Mouse (Mus musculus) limb, embryonic 11.5 days (tissue): ENCODE results near the gene Ppig. TPM values are rescaled to one million over a fixed set of nuclear protein-coding genes. Genes with fewer than 3 reads are reported as not detected.
A peak's percentile ranks its signal among the peaks of the same experiment; 100 is the strongest.

ENCODE experiments used
- ATAC-seq: fragments of 200-750 bp; cut with Nextera tagmentation; 2 replicates; pipeline ENCODE4 v1.8.0; 2017; ENCODE audit warnings: low read depth; ENCODE audit not compliant: insufficient number of reproducible peaks, low FRiP score, low TSS enrichment
- DNase-seq: peaks from one replicate; pipeline ENCODE4 v3.0.0-alpha.2; 2015; ENCODE audit warnings: low spot score
- H3K27ac ChIP-seq: fragments of 300-500 bp; sonication (generic); replicated peaks from 2 replicates; pipeline ENCODE4 v1.5.1; 2014; ENCODE audit warnings: low read depth, mild to moderate bottlenecking, low read length
- H3K27me3 ChIP-seq: fragments of 300-500 bp; sonication (generic); 2 replicates; pipeline ENCODE4 v1.6.1; 2014; ENCODE audit warnings: mild to moderate bottlenecking, low read length, mixed read lengths; ENCODE audit not compliant: control insufficient read depth, insufficient read depth
- H3K36me3 ChIP-seq: fragments of 300-500 bp; sonication (generic); 2 replicates; pipeline ENCODE4 v1.6.1; 2014; ENCODE audit warnings: mild to moderate bottlenecking, low read length, moderate library complexity, mixed read lengths; ENCODE audit not compliant: control insufficient read depth, insufficient read depth
- H3K4me1 ChIP-seq: fragments of 300-500 bp; sonication (generic); 2 replicates; pipeline ENCODE4 v1.6.1; 2014; ENCODE audit warnings: low read length, mixed read lengths; ENCODE audit not compliant: control insufficient read depth, insufficient read depth
- H3K4me2 ChIP-seq: fragments of 300-500 bp; sonication (generic); 2 replicates; pipeline ENCODE4 v1.6.1; 2014; ENCODE audit warnings: low read depth, mild to moderate bottlenecking, moderate library complexity; ENCODE audit not compliant: severe bottlenecking
- H3K4me3 ChIP-seq: fragments of 300-500 bp; sonication (generic); 2 replicates; pipeline ENCODE4 v1.5.1; 2014; ENCODE audit warnings: low read depth, low read length
- H3K9ac ChIP-seq: fragments of 300-500 bp; sonication (generic); 2 replicates; pipeline ENCODE4 v1.6.1; 2014; ENCODE audit warnings: mild to moderate bottlenecking, low read length
- H3K9me3 ChIP-seq: fragments of 300-500 bp; sonication (generic); 2 replicates; pipeline ENCODE4 v1.6.1; 2016; ENCODE audit warnings: low read length; ENCODE audit not compliant: control insufficient read depth
- WGBS: fragments of 180-500 bp; shearing (Covaris S2); extraction: QIAGEN DNeasy Blood & Tissue Kit; methylation state at CpG from one replicate; pipeline ENCODE4 v1.1.7; 2014; 5-methylcytosine and 5-hydroxymethylcytosine counted together
- polyA plus RNA-seq: library from polyadenylated mRNA; unstranded; fragments of >200 nt; fragmentation: Nextera tagmentation; extraction: Ambion mirVana; gene quantifications from 2 replicates; pipeline ENCODE4 v1.2.1, GENCODE M21; 2014

Ppig gene
- polyA plus RNA-seq, 1 experiment from 2014 or later: 138 TPM

- Histone ChIP-seq H3K9ac (no peak overlapping the region), H3K4me2 (no peak overlapping the region), H3K4me3 (no peak overlapping the region), H3K27me3 (no peaks in the 10 kb centered on the region), H3K36me3 (no peaks in the 10 kb centered on the region), H3K9me3 (no peaks in the 10 kb centered on the region), H3K4me1 (no peaks in the 10 kb centered on the region), H3K27ac (no peak overlapping the region)
- DNase-seq: no peak
- ATAC-seq: no peak
- WGBS: 71% methylated on average over 7 of the region's 7 CpGs
Measured at GRCm38 (mm10) chr2:69777985-69778835, 55.9 kb downstream of the Ppig start.

DNA sequence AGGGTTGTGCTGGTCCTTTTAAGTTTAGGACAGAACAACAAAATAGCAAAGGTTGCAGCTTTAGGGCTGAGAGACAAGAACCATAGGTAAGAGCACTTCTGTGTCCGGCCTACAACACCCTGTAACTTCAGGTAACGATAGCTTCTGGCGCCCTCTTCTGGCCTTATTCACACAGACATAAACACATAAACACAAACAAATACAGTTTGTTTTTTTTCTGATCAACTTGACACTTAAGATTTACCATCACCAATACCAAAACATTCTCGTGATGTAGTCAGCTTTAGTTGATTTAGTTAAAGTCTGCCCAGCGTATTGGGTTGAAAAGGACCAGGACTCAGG, 56.5 kb downstream of the Ppig start:
- Histone ChIP-seq H3K4me3 (no peak overlapping the region), H3K9ac (no peak overlapping the region), H3K36me3 (no peaks in the 10 kb centered on the region), H3K27ac (no peak overlapping the region), H3K9me3 (no peaks in the 10 kb centered on the region), H3K4me1 (no peaks in the 10 kb centered on the region), H3K4me2 (no peak overlapping the region), H3K27me3 (no peaks in the 10 kb centered on the region)
- peak; percentile 34 for DNase-seq
- ATAC-seq: no peak
- 47% methylated on average over 5 of the region's 5 CpGs for WGBS

DNA sequence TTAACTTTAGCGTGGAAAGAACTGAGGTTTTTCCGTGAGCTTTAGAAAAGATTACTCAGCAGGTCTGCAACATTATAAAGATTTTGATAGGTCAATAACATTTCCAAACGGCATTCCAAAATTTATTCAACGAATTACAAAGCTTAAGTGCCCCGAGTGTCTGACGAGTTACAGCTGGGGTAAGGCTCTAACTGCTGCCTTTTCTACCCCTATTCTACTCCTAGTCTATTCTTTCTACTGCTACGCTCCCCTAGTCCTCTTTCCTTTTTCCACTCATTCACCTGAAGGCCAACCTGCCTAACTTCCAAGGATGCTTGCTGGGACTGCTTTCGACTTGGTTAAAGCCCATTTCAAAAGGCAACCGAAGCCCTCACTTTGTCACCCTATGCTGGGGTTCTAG, 66.6 kb downstream of the Ppig start:
- H3K4me1 ChIP-seq: no peaks in the 10 kb centered on the region
- H3K27ac ChIP-seq: no peak overlapping the region
- WGBS: 32% methylated on average over 9 of the region's 9 CpGs
- H3K27me3 ChIP-seq: no peaks in the 10 kb centered on the region
- no peaks in the 10 kb centered on the region for H3K9me3 ChIP-seq
- H3K36me3 ChIP-seq: no peaks in the 10 kb centered on the region; the same call in 1 of the 2 replicates
- peak overlapping the region; percentile 59 for H3K4me3 ChIP-seq
- peak overlapping the region; percentile 53 for H3K4me2 ChIP-seq
- H3K9ac ChIP-seq: peak overlapping the region; percentile 69
- ATAC-seq (no peak), DNase-seq (no peak)

GRCm38 (mm10) chr2:69789429-69790069, 67.2 kb downstream of the Ppig start, which contains the start of the genes Ccdc173 and Phospho2:
TSS of gene Ccdc173 (minus strand) at chr2:69789575.
TSS of gene Phospho2 (plus strand) at chr2:69789623.
- H3K4me1 ChIP-seq: no peaks in the 10 kb centered on the region
- H3K4me2 ChIP-seq: peak within 1 kb of the TSS; percentile 53
- H3K4me3 ChIP-seq: peak within 1 kb of the TSS; percentile 59
- 1% methylated on average over 48 of the region's 48 CpGs for WGBS
- DNase-seq (peak; percentile 99), ATAC-seq (peak; percentile 92)
- H3K27ac ChIP-seq: no peak within 1 kb of the TSS
- H3K9ac ChIP-seq: peak within 1 kb of the TSS; percentile 69
- no peaks in the 10 kb centered on the region for H3K27me3 ChIP-seq
- no peaks in the 10 kb centered on the region for H3K9me3 ChIP-seq
- peaks cover 2% of the 10 kb centered on the region; the same call in 1 of the 2 replicates for H3K36me3 ChIP-seq

DNA sequence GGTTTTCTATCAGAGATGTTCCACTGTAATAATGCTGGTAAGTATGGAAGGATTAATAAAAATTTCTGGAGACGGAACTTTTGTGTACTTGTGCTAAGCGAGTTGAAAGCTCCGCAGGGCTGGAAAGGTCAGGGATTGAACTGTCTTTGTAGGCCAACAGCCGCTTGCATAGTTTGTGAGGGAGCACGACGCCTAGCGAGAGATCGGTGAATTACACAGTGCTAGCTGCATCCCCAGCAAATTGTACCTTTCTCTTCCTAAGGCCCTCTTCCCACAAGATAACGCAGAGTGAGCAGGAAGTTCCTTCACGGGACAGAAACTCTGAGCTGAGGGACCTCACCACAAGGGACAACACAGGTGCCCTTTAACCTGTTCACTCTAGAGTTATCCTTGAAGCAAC, 67.9 kb downstream of the Ppig start:
- Histone ChIP-seq H3K9me3 (no peaks in the 10 kb centered on the region), H3K4me2 (peak overlapping the region; percentile 53), H3K36me3 (peaks cover 2% of the 10 kb centered on the region; the same call in 1 of the 2 replicates), H3K27me3 (no peaks in the 10 kb centered on the region), H3K4me1 (no peaks in the 10 kb centered on the region), H3K4me3 (peak overlapping the region; percentile 59), H3K27ac (no peak overlapping the region), H3K9ac (no peak overlapping the region)
- ATAC-seq (peak; percentile 21; the same call in 1 of the 2 replicates), DNase-seq (peak; percentile 92)
- WGBS: 1% methylated on average over 10 of the region's 10 CpGs

DNA sequence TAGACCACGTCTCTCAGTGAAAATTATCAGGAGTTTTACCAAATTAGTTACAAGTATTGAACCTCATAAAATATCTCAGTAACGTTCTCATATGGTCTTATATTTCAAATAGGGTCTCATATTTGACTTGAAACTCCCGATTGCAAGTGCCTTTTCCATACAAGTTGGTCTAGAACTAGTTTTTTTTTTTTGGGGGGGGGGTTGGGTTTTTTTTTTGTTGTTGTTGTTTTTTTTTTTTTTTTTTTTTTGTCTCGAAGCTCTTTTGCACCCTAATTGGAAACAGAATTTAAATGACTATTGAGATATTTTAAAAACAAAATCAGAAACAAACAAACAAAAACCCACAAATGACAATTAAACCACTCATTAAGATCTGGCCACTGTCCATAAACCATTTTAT, 68.4 kb downstream of the Ppig start:
- no peaks in the 10 kb centered on the region for H3K4me1 ChIP-seq
- peaks cover 2% of the 10 kb centered on the region; the same call in 1 of the 2 replicates for H3K36me3 ChIP-seq
- H3K4me3 ChIP-seq: no peak overlapping the region
- 81% methylated on average over 4 of the region's 4 CpGs for WGBS
- H3K27ac ChIP-seq: no peak overlapping the region
- no peak overlapping the region for H3K9ac ChIP-seq
- no peaks in the 10 kb centered on the region for H3K9me3 ChIP-seq
- no peaks in the 10 kb centered on the region for H3K27me3 ChIP-seq
- DNase-seq: no peak
- H3K4me2 ChIP-seq: no peak overlapping the region; the same call in 1 of the 2 replicates
- no peak for ATAC-seq

DNA sequence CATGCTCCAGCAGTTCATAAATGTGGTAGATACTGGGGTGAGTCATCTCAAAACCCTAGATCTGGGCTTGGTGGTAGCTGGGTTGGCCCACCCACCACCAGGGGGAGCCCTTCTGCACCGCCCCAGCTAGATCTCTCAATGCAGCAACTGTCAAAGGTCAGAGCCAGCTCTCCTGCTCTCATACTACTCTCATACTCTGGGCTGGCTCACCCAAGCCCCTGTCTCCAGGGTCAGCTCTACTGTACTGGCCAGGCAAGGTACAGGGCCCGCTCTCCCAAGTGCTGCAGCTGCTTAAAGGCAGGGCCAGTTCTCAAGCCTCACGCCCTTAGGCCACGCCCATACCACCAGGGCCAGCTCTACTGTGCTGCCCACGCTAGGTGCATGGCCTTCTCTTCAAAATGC, 80.6 kb downstream of the Ppig start:
- Histone ChIP-seq H3K36me3 (no peaks in the 10 kb centered on the region), H3K27ac (no peak overlapping the region), H3K4me1 (no peaks in the 10 kb centered on the region), H3K9me3 (no peaks in the 10 kb centered on the region), H3K4me3 (no peak overlapping the region), H3K9ac (no peak overlapping the region), H3K27me3 (no peaks in the 10 kb centered on the region), H3K4me2 (no peak overlapping the region)
- ATAC-seq (0 out of 2 replicates have a peak, but pooled peaks have one; percentile 54), DNase-seq (peak; percentile 64)
- 48% methylated on average over 5 of the region's 5 CpGs for WGBS
